In genomic region chr4:135493271-135493670, GRCm38 (mm10) we compare ENCODE assay signal across 8 mouse cellular contexts. TPM values are rescaled to one million over a fixed set of nuclear protein-coding genes. Genes with fewer than 3 reads are reported as not detected.
DNase-seq lines count a peak whose midpoint lies in the region; ATAC-seq and TF ChIP-seq lines count a peak whose summit lies in the region.

No protein-coding gene starts in this region.

- ATAC-seq in embryonic facial prominence, embryonic 13.5 days (ENCODE audit: insufficient number of reproducible peaks, insufficient read depth, low FRiP score, low TSS enrichment, low read depth) = no peak
- no peak for ATAC-seq in limb, embryonic 13.5 days (ENCODE audit: low FRiP score, low read depth)

- no peak for DNase-seq in kidney, adult 2 months
- no peak for DNase-seq in kidney, adult 9 months
- DNase-seq in natural killer cell, adult 2 months (ENCODE audit: low spot score in 2 of 2) = peak; percentile 37 to 50
- no peak for DNase-seq in urinary bladder, postnatal 36 days (ENCODE audit: low spot score in 2 of 2)
- no peak for DNase-seq in gastrocnemius, postnatal 14 days
- DNase-seq in left cerebral cortex, adult 9 months (ENCODE audit: low spot score in 2 of 2) = no peak

- no peaks in the 10 kb centered on the region for H3K27me3 ChIP-seq in kidney, adult 2 months (replicated peaks; ENCODE audit: control insufficient read depth, insufficient read depth, low read length)
- H3K27me3 ChIP-seq in embryonic facial prominence, embryonic 13.5 days = peaks cover 9% of the 10 kb centered on the region
- H3K27me3 ChIP-seq in limb, embryonic 13.5 days = 0 out of 2 replicates have a peak, but pooled peaks cover 3% of the 10 kb centered on the region

- WGBS in kidney, adult 2 months = 44% methylated on average over 4 of the region's 4 CpGs
- 55% methylated on average over 4 of the region's 4 CpGs for WGBS in embryonic facial prominence, embryonic 13.5 days
- WGBS in limb, embryonic 13.5 days = 64% methylated on average over 4 of the region's 4 CpGs

- no peak for TF ChIP-seq CTCF in kidney, adult 2 months (conservative IDR thresholded peaks at IDR 0.05; ENCODE audit: insufficient read depth, insufficient read length, low read depth, low read length)

- H3K4me3 ChIP-seq in kidney, adult 2 months (ENCODE audit: insufficient read depth, low read depth, low read length) = peak overlapping the region; percentile 78
- peak overlapping the region; percentile 75 for H3K4me3 ChIP-seq in embryonic facial prominence, embryonic 13.5 days
- H3K4me3 ChIP-seq in limb, embryonic 13.5 days = peak overlapping the region; percentile 70

- no peaks in the 10 kb centered on the region for H3K9me3 ChIP-seq in embryonic facial prominence, embryonic 13.5 days
- H3K9me3 ChIP-seq in limb, embryonic 13.5 days = no peaks in the 10 kb centered on the region

- H3K27ac ChIP-seq in kidney, adult 2 months (ENCODE audit: insufficient read depth, low read depth, low read length) = no peak overlapping the region
- no peak overlapping the region for H3K27ac ChIP-seq in embryonic facial prominence, embryonic 13.5 days
- H3K27ac ChIP-seq in limb, embryonic 13.5 days = no peak overlapping the region

- peak overlapping the region; percentile 93 for H3K4me2 ChIP-seq in embryonic facial prominence, embryonic 13.5 days
- peak overlapping the region; percentile 95 for H3K4me2 ChIP-seq in limb, embryonic 13.5 days (replicated peaks)

- no peak for TF ChIP-seq POLR2A in kidney, adult 2 months (IDR thresholded peaks at IDR 0.05; ENCODE audit: low read depth, low read length)

- intact Hi-C loops in gastrocnemius, postnatal 14 days (cut with DNase I; ENCODE audit: low total_unique reads) = no loop called here

- no peak overlapping the region for H3K9ac ChIP-seq in embryonic facial prominence, embryonic 13.5 days
- no peak overlapping the region for H3K9ac ChIP-seq in limb, embryonic 13.5 days

- H3K4me1 ChIP-seq in kidney, adult 2 months (ENCODE audit: control insufficient read depth, insufficient read depth, low read length) = peaks cover 7% of the 10 kb centered on the region; the same call in 1 of the 2 replicates
- peaks cover 14% of the 10 kb centered on the region for H3K4me1 ChIP-seq in embryonic facial prominence, embryonic 13.5 days
- H3K4me1 ChIP-seq in limb, embryonic 13.5 days = peaks cover 15% of the 10 kb centered on the region

- no peaks in the 10 kb centered on the region; the same call in 1 of the 2 replicates for H3K36me3 ChIP-seq in kidney, adult 2 months (ENCODE audit: control insufficient read depth, insufficient read depth, low read length)
- H3K36me3 ChIP-seq in embryonic facial prominence, embryonic 13.5 days = 0 out of 2 replicates have a peak, but pooled peaks cover 6% of the 10 kb centered on the region
- peaks cover 12% of the 10 kb centered on the region for H3K36me3 ChIP-seq in limb, embryonic 13.5 days

RNA-seq across cellular contexts. Expression of gene Stpg1, which starts 1.3 kb away (rescaled TPM):
- 0.24 and 0.41 TPM in 2 replicates for polyA plus RNA-seq in kidney, adult 2 months (2012; rRNA removed)
- polyA plus RNA-seq in embryonic facial prominence, embryonic 13.5 days (2015; fragmentation: Nextera tagmentation; extraction: Ambion mirVana) = 0.21 TPM in 1 of 2 replicates, not detected in the other
- not detected in 2 replicates for polyA plus RNA-seq in limb, embryonic 13.5 days (2015; fragmentation: Nextera tagmentation; extraction: Ambion mirVana)
- total RNA-seq in gastrocnemius, postnatal 14 days (2021) = under 1 TPM in 1 of 2 experiments, not detected in 1; 0.22 TPM

RNA-seq across cellular contexts. Expression of gene Nipal3, which starts 1.6 kb away (rescaled TPM):
- 31.0 and 38.8 TPM in 2 replicates for polyA plus RNA-seq in kidney, adult 2 months (2012; rRNA removed)
- 2.3 and 3.5 TPM in 2 replicates for polyA plus RNA-seq in embryonic facial prominence, embryonic 13.5 days (2015; fragmentation: Nextera tagmentation; extraction: Ambion mirVana)
- polyA plus RNA-seq in limb, embryonic 13.5 days (2015; fragmentation: Nextera tagmentation; extraction: Ambion mirVana) = 2.8 and 3.1 TPM in 2 replicates
- total RNA-seq in gastrocnemius, postnatal 14 days (2021) = 10 to 100 TPM in 1 of 2 experiments, 1 to 10 TPM in 1; 7.4 to 11.0 TPM

RNA-seq across cellular contexts. Expression of gene Rcan3, which starts 59.6 kb away (rescaled TPM):
- polyA plus RNA-seq in kidney, adult 2 months (2012; rRNA removed) = 13.2 and 13.4 TPM in 2 replicates
- 14.0 and 15.1 TPM in 2 replicates for polyA plus RNA-seq in embryonic facial prominence, embryonic 13.5 days (2015; fragmentation: Nextera tagmentation; extraction: Ambion mirVana)
- polyA plus RNA-seq in limb, embryonic 13.5 days (2015; fragmentation: Nextera tagmentation; extraction: Ambion mirVana) = 13.5 and 15.6 TPM in 2 replicates
- total RNA-seq in gastrocnemius, postnatal 14 days (2021) = 1 to 10 TPM; 6.1 to 6.7 TPM

Comparison
In these comparisons a context has a peak if more than half of its experiments do, and no peak if none do; other contexts are left out.
1. DNase-seq: peak in natural killer cell, adult 2 months (2 of 2); none in kidney, adult 2 months (single experiment), kidney, adult 9 months (single experiment), urinary bladder, postnatal 36 days (0 of 2), gastrocnemius, postnatal 14 days (single experiment) and left cerebral cortex, adult 9 months (0 of 2).
2. Peak in every context shown above with its lines, with median percentiles within 50 percentile points of each other: H3K4me3 ChIP-seq.